Mouse (Mus musculus) gastrocnemius, postnatal 10 days (tissue): ENCODE results near the gene Trim38. TPM values are rescaled to one million over a fixed set of nuclear protein-coding genes. Genes with fewer than 3 reads are reported as not detected.

ENCODE experiments used
- DNase-seq: peaks from one replicate; pipeline ENCODE4 v3.0.0; 2021; ENCODE audit warnings: mixed read lengths
- microRNA-seq, 2 experiments: library from miRNA; unstranded; fragments of <30 nt; microRNA quantifications; one replicate each; pipeline ENCODE4 v1.2.0; 2021
- total RNA-seq, 2 experiments: library from RNA; stranded (reverse); gene quantifications; 2 replicates each; pipeline ENCODE4 v1.2.3; 2021

Trim38 gene
- total RNA-seq, 2 experiments from 2014 or later = not detected

- no peak for DNase-seq
These were observed 66.9 kb downstream of the Trim38 start for GRCm38 (mm10) chr13:23836630-23837029.

GRCm38 (mm10) chr13:23839308-23839707, 69.6 kb downstream of the Trim38 start, which contains the start of gene Slc17a3:
Gene Slc17a3 (plus strand): TSS chr13:23839434.
- DNase-seq = no peak

Small RNA genes within 50 kb of the gene (microRNA-seq; reads per million reads assigned to microRNA genes)
- gene Gm44314 = 0 reads per million in 2 experiments
- 0 reads per million in 2 experiments for gene Gm44484

Other genes starting within 250 kb of the Trim38 start
- 100 to 1,000 TPM; 473 to 507 TPM for gene Hist1h4h, start 238.9 kb upstream of the Trim38 start, total RNA-seq
- gene Hist1h2af, start 236.0 kb upstream of the Trim38 start, total RNA-seq = 100 to 1,000 TPM; 189 to 190 TPM
- 10 to 100 TPM; 58.4 to 59.9 TPM for gene Hist1h3g, start 234.5 kb upstream of the Trim38 start, total RNA-seq
- gene Hist1h2bh, start 226.5 kb upstream of the Trim38 start, total RNA-seq = 10 to 100 TPM; 11.8 to 13.3 TPM
- gene Hist1h3f, start 225.9 kb upstream of the Trim38 start, total RNA-seq = 10 to 100 TPM; 53.8 to 66.7 TPM
- gene Hist1h4f, start 218.3 kb upstream of the Trim38 start, total RNA-seq = 100 to 1,000 TPM; 285 to 328 TPM
- 10 to 100 TPM; 17.8 to 19.5 TPM for gene Hist1h1d, start 216.7 kb upstream of the Trim38 start, total RNA-seq
- gene Hist1h3e, start 207.5 kb upstream of the Trim38 start, total RNA-seq = 100 to 1,000 TPM; 121 to 135 TPM
- 10 to 100 TPM; 34.2 to 37.9 TPM for gene Hist1h2ae, start 198.7 kb upstream of the Trim38 start, total RNA-seq
- gene Hist1h2bg, start 198.5 kb upstream of the Trim38 start, total RNA-seq = 100 to 1,000 TPM; 245 to 257 TPM
- 100 to 1,000 TPM; 121 to 140 TPM for gene Hist1h2bf, start 195.7 kb upstream of the Trim38 start, total RNA-seq
- gene Hist1h2ad, start 195.5 kb upstream of the Trim38 start, total RNA-seq = 10 to 100 TPM; 16.0 to 20.6 TPM
- gene Hist1h3d, start 194.2 kb upstream of the Trim38 start, total RNA-seq = 10 to 100 TPM; 25.8 to 30.6 TPM
- gene Hist1h4d, start 188.3 kb upstream of the Trim38 start, total RNA-seq = 100 to 1,000 TPM; 165 to 171 TPM
- gene Hist1h2be, start 148.8 kb upstream of the Trim38 start, total RNA-seq = 10 to 100 TPM; 36.6 to 38.0 TPM
- gene Hist1h1e, start 147.4 kb upstream of the Trim38 start, total RNA-seq = 100 to 1,000 TPM; 182 to 186 TPM
- 1 to 10 TPM; 6.3 to 6.7 TPM for gene Hist1h2ac, start 86.0 kb upstream of the Trim38 start, total RNA-seq
- 10 to 100 TPM; 87.0 to 92.4 TPM for gene Hist1h2bc, start 85.7 kb upstream of the Trim38 start, total RNA-seq
- under 1 TPM; 0.59 to 0.63 TPM for gene Hist1h1t, start 74.1 kb upstream of the Trim38 start, total RNA-seq
- gene Hist1h4c, start 71.5 kb upstream of the Trim38 start, total RNA-seq = 100 to 1,000 TPM; 153 to 157 TPM
- gene Hfe, start 59.1 kb upstream of the Trim38 start, total RNA-seq = 1 to 10 TPM; 8.1 to 9.5 TPM
- gene Hist1h1c, start 31.1 kb upstream of the Trim38 start, total RNA-seq = 100 to 1,000 TPM; 361 to 459 TPM
- 10 to 100 TPM; 86.2 to 86.5 TPM for gene Hist1h3c, start 24.3 kb upstream of the Trim38 start, total RNA-seq
- 100 to 1,000 TPM; 106 to 125 TPM for gene Hist1h2bb, start 23.2 kb upstream of the Trim38 start, total RNA-seq
- gene Hist1h2ab, start 18.8 kb upstream of the Trim38 start, total RNA-seq = 100 to 1,000 TPM; 187 to 217 TPM
- 100 to 1,000 TPM; 213 to 261 TPM for gene Hist1h3b, start 17.6 kb upstream of the Trim38 start, total RNA-seq
- gene Hist1h4b, start 12.9 kb upstream of the Trim38 start, total RNA-seq = 100 to 1,000 TPM; 131 to 149 TPM
- gene Hist1h4a, start 8.7 kb upstream of the Trim38 start, total RNA-seq = 100 to 1,000 TPM; 140 to 160 TPM
- 100 to 1,000 TPM; 159 to 176 TPM for gene Hist1h3a, start 7.5 kb upstream of the Trim38 start, total RNA-seq
- gene Hist1h1a, start 6.2 kb upstream of the Trim38 start, total RNA-seq = 100 to 1,000 TPM; 124 to 147 TPM
- gene Slc17a2, start 37.1 kb downstream of the Trim38 start, total RNA-seq = under 1 TPM in 1 of 2 experiments, not detected in 1; 0.11 TPM
- under 1 TPM in 1 of 2 experiments, not detected in 1; 0.07 TPM for gene Slc17a3, start 69.5 kb downstream of the Trim38 start, total RNA-seq
- gene Slc17a1, start 97.8 kb downstream of the Trim38 start, total RNA-seq = not detected
- gene Slc17a4, start 145.1 kb downstream of the Trim38 start, total RNA-seq = not detected
- gene Hist1h2ba, start 164.2 kb downstream of the Trim38 start, total RNA-seq = not detected
- gene Hist1h2aa, start 164.5 kb downstream of the Trim38 start, total RNA-seq = not detected
- gene Scgn, start 221.3 kb downstream of the Trim38 start, total RNA-seq = not detected